10 mouse cellular contexts compared by ENCODE assay signal in genomic region chr17:68836655-68837012, GRCm38 (mm10). TPM values are rescaled to one million over a fixed set of nuclear protein-coding genes. Genes with fewer than 3 reads are reported as not detected.
DNase-seq lines count a peak whose midpoint lies in the region; ATAC-seq and TF ChIP-seq lines count a peak whose summit lies in the region.
"Had no signal": no experiment of that assay in that cellular context is flagged by ENCODE, and none has a peak within 500 bp of the region (broad histone marks: within the 10 kb centered on the region; RNA-seq: fewer than 3 reads in every experiment).

No protein-coding gene starts in this region.

- H3K4me3 ChIP-seq in left cerebral cortex, adult 2 months = peak overlapping the region; percentile 59
- H3K4me3 ChIP-seq in forebrain, embryonic 10.5 days = peak overlapping the region; percentile 69
- H3K4me3 ChIP-seq in intestine, embryonic 16.5 days (ENCODE audit: low read length) = peak overlapping the region; percentile 59
- peak overlapping the region; percentile 72 for H3K4me3 ChIP-seq in neural tube, embryonic 14.5 days (ENCODE audit: low read depth, low read length)

- no peaks in the 10 kb centered on the region for H3K36me3 ChIP-seq in forebrain, embryonic 10.5 days (replicated peaks)
- H3K36me3 ChIP-seq in intestine, embryonic 16.5 days (ENCODE audit: control insufficient read depth, insufficient read depth, low read length) = no peaks in the 10 kb centered on the region
- no peaks in the 10 kb centered on the region for H3K36me3 ChIP-seq in neural tube, embryonic 14.5 days (ENCODE audit: control insufficient read depth, insufficient read depth, low read length)

- H3K27me3 ChIP-seq in forebrain, embryonic 10.5 days (ENCODE audit: poor library complexity, severe bottlenecking) = peaks cover 73% of the 10 kb centered on the region
- peaks cover 35% of the 10 kb centered on the region for H3K27me3 ChIP-seq in intestine, embryonic 16.5 days (replicated peaks; ENCODE audit: control insufficient read depth, insufficient read depth, low read length)
- H3K27me3 ChIP-seq in neural tube, embryonic 14.5 days (ENCODE audit: control insufficient read depth, insufficient read depth, low read length) = peaks cover 5% of the 10 kb centered on the region

- H3K9ac ChIP-seq in intestine, embryonic 16.5 days (ENCODE audit: low read depth, low read length) = 0 out of 2 replicates have a peak overlapping the region, but pooled peaks have one; percentile 51
- H3K9ac ChIP-seq in neural tube, embryonic 14.5 days (replicated peaks; ENCODE audit: low read depth, low read length) = peak overlapping the region; percentile 66

- TF ChIP-seq CTCF in left cerebral cortex, adult 2 months (IDR thresholded peaks at IDR 0.05) = no peak; the same call in 1 of the 2 replicates

- peak; percentile 10; the same call in 1 of the 2 replicates for ATAC-seq in intestine, embryonic 16.5 days
- peak; percentile 54 for ATAC-seq in neural tube, embryonic 14.5 days (ENCODE audit: low read depth)
- ATAC-seq in erythroblast, adult 5-6 weeks (replicated peaks; ENCODE audit: low FRiP score, poor library complexity, severe bottlenecking) = no peak

- intact Hi-C loops in left cerebral cortex, adult 2 months (cut with DNase I) = loop anchor here (5.0 kb wide), 1 partner anchor 64 kb away; no protein-coding TSS in a partner anchor
- intact Hi-C loops in left cerebral cortex, postnatal 4 days (cut with DNase I) = loop anchor here (10.0 kb wide), 1 partner anchor 552 kb away; no protein-coding TSS in a partner anchor

- DNase-seq in left cerebral cortex, adult 2 months (ENCODE audit: extremely low spot score in 1 of 2, low spot score in 2 of 2) = peak in 1 of 2 experiments; percentile 22
- no peak for DNase-seq in left cerebral cortex, postnatal 4 days
- DNase-seq in forebrain, embryonic 10.5 days (ENCODE audit: extremely low spot score, low spot score) = no peak
- no peak for DNase-seq in cerebellum, postnatal 4 days (ENCODE audit: low spot score in 2 of 2)
- DNase-seq in kidney, postnatal 25 days = no peak

- H3K4me2 ChIP-seq in intestine, embryonic 16.5 days (ENCODE audit: low read depth, low read length) = peak overlapping the region; percentile 92
- H3K4me2 ChIP-seq in neural tube, embryonic 14.5 days (ENCODE audit: low read depth, low read length) = peak overlapping the region; percentile 85

- no peaks in the 10 kb centered on the region for H3K9me3 ChIP-seq in forebrain, embryonic 10.5 days
- no peaks in the 10 kb centered on the region for H3K9me3 ChIP-seq in intestine, embryonic 16.5 days (ENCODE audit: control insufficient read depth, low read length)
- no peaks in the 10 kb centered on the region for H3K9me3 ChIP-seq in neural tube, embryonic 14.5 days (ENCODE audit: control insufficient read depth, low read length)

- H3K4me1 ChIP-seq in forebrain, embryonic 10.5 days = peaks cover 40% of the 10 kb centered on the region
- peaks cover 20% of the 10 kb centered on the region for H3K4me1 ChIP-seq in intestine, embryonic 16.5 days (ENCODE audit: control insufficient read depth, insufficient read depth, low read length)
- H3K4me1 ChIP-seq in neural tube, embryonic 14.5 days (ENCODE audit: control insufficient read depth, insufficient read depth, low read length) = peaks cover 12% of the 10 kb centered on the region

- WGBS in forebrain, embryonic 10.5 days = under 1% methylated on average over 15 of the region's 15 CpGs
- WGBS in intestine, embryonic 16.5 days = 1% methylated on average over 12 of the region's 15 CpGs
- 0% methylated on average over 14 of the region's 15 CpGs for WGBS in neural tube, embryonic 14.5 days

- H3K27ac ChIP-seq in left cerebral cortex, adult 2 months = peak overlapping the region; percentile 94
- peak overlapping the region; percentile 88 for H3K27ac ChIP-seq in forebrain, embryonic 10.5 days
- no peak overlapping the region for H3K27ac ChIP-seq in intestine, embryonic 16.5 days (ENCODE audit: low read length)
- H3K27ac ChIP-seq in neural tube, embryonic 14.5 days (ENCODE audit: low read depth, low read length) = no peak overlapping the region

RNA-seq across cellular contexts. Expression of gene Tmem200c, which starts 10.2 kb away (rescaled TPM):
- 10 to 100 TPM; 20.3 to 21.1 TPM for total RNA-seq in left cerebral cortex, adult 2 months (2021)
- 10 to 100 TPM; 16.6 to 20.1 TPM for total RNA-seq in left cerebral cortex, postnatal 4 days (2021)
- polyA plus RNA-seq in forebrain, embryonic 10.5 days (2016; fragmentation: Nextera tagmentation; extraction: Ambion mirVana) = 1.6 and 1.8 TPM in 2 replicates
- 0.10 and 0.16 TPM in 2 replicates for polyA plus RNA-seq in intestine, embryonic 16.5 days (2015; fragmentation: Nextera tagmentation; extraction: Ambion mirVana)
- polyA plus RNA-seq in neural tube, embryonic 14.5 days (2014; fragmentation: Nextera tagmentation; extraction: Ambion mirVana) = 3.3 and 4.0 TPM in 2 replicates
- not detected in 2 replicates for total RNA-seq in erythroblast, adult 5-6 weeks (2015; ENCODE audit: low replicate concordance)
- not detected in 2 replicates for total RNA-seq in erythroblast, adult 5-6 weeks (2017; ENCODE audit: low replicate concordance)
- total RNA-seq: common myeloid progenitor, adult 5-6 weeks; neutrophil, adult 5-6 weeks had no signal

Comparison
In these comparisons a context has a peak if more than half of its experiments do, and no peak if none do; other contexts are left out.
1. H3K27ac ChIP-seq: peak in left cerebral cortex, adult 2 months (single experiment) and forebrain, embryonic 10.5 days (single experiment); none in intestine, embryonic 16.5 days (single experiment) and neural tube, embryonic 14.5 days (single experiment).
2. RNA of gene Tmem200c, which starts 10.2 kb away (total RNA-seq): 20.3 to 21.1 TPM in left cerebral cortex, adult 2 months and 16.6 to 20.1 TPM in left cerebral cortex, postnatal 4 days; not detected in erythroblast, adult 5-6 weeks; every median in the first group is over 10 times any median in the second.
3. Peak in every context shown above with its lines, with median percentiles within 50 percentile points of each other: H3K4me3 ChIP-seq.